14 mouse cellular contexts compared by ENCODE assay signal in the genomic region with DNA sequence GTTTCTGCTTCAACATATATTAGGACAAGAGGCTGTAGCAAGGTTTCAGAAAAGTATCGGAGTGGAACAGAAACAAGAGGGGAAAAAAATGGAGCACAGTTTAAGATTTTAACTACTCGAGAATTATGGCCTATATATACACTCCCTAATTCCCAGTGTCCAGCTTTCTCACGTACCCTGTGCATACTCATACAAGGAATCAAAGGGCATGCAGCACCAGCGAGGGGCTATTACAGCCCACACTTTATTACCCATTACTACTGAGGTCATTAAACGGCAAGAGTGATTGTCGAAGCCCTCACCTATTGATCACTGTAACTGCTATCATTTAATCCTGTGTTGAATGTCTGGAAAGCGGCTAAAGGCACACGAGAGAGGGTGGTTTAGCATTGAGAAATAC.
DNase-seq lines count a peak whose midpoint lies in the region; ATAC-seq and TF ChIP-seq lines count a peak whose summit lies in the region.
"Had no signal": no experiment of that assay in that cellular context is flagged by ENCODE, and none has a peak within 500 bp of the region (broad histone marks: within the 10 kb centered on the region; RNA-seq: fewer than 3 reads in every experiment).

No protein-coding gene starts in this region.

- no peaks in the 10 kb centered on the region for H3K9me3 ChIP-seq in heart, embryonic 13.5 days
- H3K9me3 ChIP-seq in intestine, embryonic 15.5 days, result no peaks in the 10 kb centered on the region
- no peaks in the 10 kb centered on the region for H3K9me3 ChIP-seq in neural tube, embryonic 14.5 days (ENCODE audit: control insufficient read depth, low read length)
- H3K9me3 ChIP-seq: embryonic facial prominence, embryonic 10.5 days had no signal

- peak overlapping the region; percentile 33 for H3K27ac ChIP-seq in heart, embryonic 13.5 days (replicated peaks)
- H3K27ac ChIP-seq in left cerebral cortex, adult 2 months, result peak overlapping the region; percentile 66; the same call in 1 of the 2 replicates
- peak overlapping the region; percentile 54 for H3K27ac ChIP-seq in intestine, embryonic 15.5 days
- H3K27ac ChIP-seq in neural tube, embryonic 14.5 days (ENCODE audit: low read depth, low read length), result no peak overlapping the region
- H3K27ac ChIP-seq: embryonic facial prominence, embryonic 10.5 days; macrophage had no signal

- intact Hi-C loops in left cerebral cortex, adult 2 months (cut with DNase I), result loop anchor here (10.0 kb wide), 2 partner anchors 585 to 915 kb away; no protein-coding TSS in a partner anchor
- intact Hi-C loops in left cerebral cortex, postnatal 25 days (cut with DNase I), result loop anchor here (5.0 to 10.0 kb wide), 3 partner anchors 492 to 915 kb away; no protein-coding TSS in a partner anchor

- WGBS in heart, embryonic 13.5 days, result 73% methylated on average over 8 of the region's 8 CpGs
- WGBS in intestine, embryonic 15.5 days, result 35% methylated on average over 8 of the region's 8 CpGs
- 25% methylated on average over 8 of the region's 8 CpGs for WGBS in neural tube, embryonic 14.5 days

- H3K27me3 ChIP-seq in heart, embryonic 13.5 days (replicated peaks), result no peaks in the 10 kb centered on the region
- H3K27me3 ChIP-seq in intestine, embryonic 15.5 days (replicated peaks), result no peaks in the 10 kb centered on the region
- no peaks in the 10 kb centered on the region; the same call in 1 of the 2 replicates for H3K27me3 ChIP-seq in neural tube, embryonic 14.5 days (ENCODE audit: control insufficient read depth, insufficient read depth, low read length)

- DNase-seq in heart, adult 11 months, result no peak
- no peak for DNase-seq in left cerebral cortex, adult 2 months (ENCODE audit: extremely low spot score in 1 of 2, low spot score in 2 of 2)
- no peak for DNase-seq in left cerebral cortex, postnatal 25 days (ENCODE audit: low spot score in 2 of 2)
- DNase-seq in right cerebral cortex, postnatal 4 days, result no peak
- DNase-seq: cerebellum, adult 9-11 months; heart, postnatal 10 days; thymus, postnatal 36 days had no signal

- peak overlapping the region; percentile 13; the same call in 1 of the 2 replicates for H3K9ac ChIP-seq in heart, embryonic 13.5 days
- 0 out of 2 replicates have a peak overlapping the region, but pooled peaks have one; percentile 1 for H3K9ac ChIP-seq in intestine, embryonic 15.5 days
- no peak overlapping the region for H3K9ac ChIP-seq in neural tube, embryonic 14.5 days (replicated peaks; ENCODE audit: low read depth, low read length)

- no peak for TF ChIP-seq CTCF in left cerebral cortex, adult 2 months (IDR thresholded peaks at IDR 0.05)

- H3K4me2 ChIP-seq in heart, embryonic 13.5 days, result peak overlapping the region; percentile 22; the same call in 1 of the 2 replicates
- H3K4me2 ChIP-seq in intestine, embryonic 15.5 days (replicated peaks), result peak overlapping the region; percentile 18; the same call in 1 of the 2 replicates
- 0 out of 2 replicates have a peak overlapping the region, but pooled peaks have one; percentile 4 for H3K4me2 ChIP-seq in neural tube, embryonic 14.5 days (ENCODE audit: low read depth, low read length)

- no peak overlapping the region for H3K4me3 ChIP-seq in heart, embryonic 13.5 days
- no peak overlapping the region for H3K4me3 ChIP-seq in left cerebral cortex, adult 2 months
- no peak overlapping the region for H3K4me3 ChIP-seq in intestine, embryonic 15.5 days (replicated peaks)
- no peak overlapping the region for H3K4me3 ChIP-seq in neural tube, embryonic 14.5 days (ENCODE audit: low read depth, low read length)
- H3K4me3 ChIP-seq: embryonic facial prominence, embryonic 10.5 days had no signal

- no peak for ATAC-seq in heart, embryonic 13.5 days (ENCODE audit: extremely low read depth, insufficient number of reproducible peaks, low FRiP score, low TSS enrichment)
- ATAC-seq in intestine, embryonic 15.5 days, result peak; percentile 79
- peak; percentile 51; the same call in 1 of the 2 replicates for ATAC-seq in neural tube, embryonic 14.5 days (ENCODE audit: low read depth)
- no peak for ATAC-seq in erythroid progenitor cell, adult 5-6 weeks (replicated peaks; ENCODE audit: low FRiP score, poor library complexity, severe bottlenecking)
- ATAC-seq: inflammation-experienced regulatory T-cells, adult 6 months had no signal

- H3K36me3 ChIP-seq in heart, embryonic 13.5 days, result peaks cover 21% of the 10 kb centered on the region
- H3K36me3 ChIP-seq in intestine, embryonic 15.5 days, result 0 out of 2 replicates have a peak, but pooled peaks cover 3% of the 10 kb centered on the region
- H3K36me3 ChIP-seq in neural tube, embryonic 14.5 days (ENCODE audit: control insufficient read depth, insufficient read depth, low read length), result no peaks in the 10 kb centered on the region

- H3K4me1 ChIP-seq in heart, embryonic 13.5 days, result peaks cover 62% of the 10 kb centered on the region
- H3K4me1 ChIP-seq in intestine, embryonic 15.5 days (replicated peaks), result peaks cover 19% of the 10 kb centered on the region
- H3K4me1 ChIP-seq in neural tube, embryonic 14.5 days (ENCODE audit: control insufficient read depth, insufficient read depth, low read length), result peaks cover 18% of the 10 kb centered on the region

Comparison
In these comparisons a context has a peak if more than half of its experiments do, and no peak if none do; other contexts are left out.
1. ATAC-seq: peak in intestine, embryonic 15.5 days (single experiment) and neural tube, embryonic 14.5 days (single experiment); none in heart, embryonic 13.5 days (single experiment) and erythroid progenitor cell, adult 5-6 weeks (single experiment).
2. Peak in every context shown above with its lines, with median percentiles within 50 percentile points of each other: H3K4me2 ChIP-seq.